Mouse (Mus musculus) c-Kit-positive CD71-positive TER-119-positive erythroid progenitor cells, embryonic 14.5 days (primary cell): Measurements from ENCODE around the gene Tm6sf2.
A peak's percentile ranks its signal among the peaks of the same experiment; 100 is the strongest.

Source experiments
- DNase-seq: peaks from one replicate; pipeline ENCODE4 v3.0.0-alpha.2; 2013; ENCODE audit warnings: low spot score

The Tm6sf2 gene

GRCm38 (mm10) chr8:70089296-70089960 lies 16.7 kb downstream of the Tm6sf2 start:
- DNase-seq: no peak

- no peak for DNase-seq
Observed at GRCm38 (mm10) chr8:70092786-70093185, 20.1 kb downstream of the Tm6sf2 start.

- DNase-seq: no peak
Observed at GRCm38 (mm10) chr8:70099276-70099675, 26.6 kb downstream of the Tm6sf2 start.

- DNase-seq: no peak
Observed at GRCm38 (mm10) chr8:70100241-70100640, 27.5 kb downstream of the Tm6sf2 start.

GRCm38 (mm10) chr8:70104506-70104905 lies 31.8 kb downstream of the Tm6sf2 start:
- DNase-seq: peak; percentile 15

- no peak for DNase-seq
Observed at GRCm38 (mm10) chr8:70104922-70105321, 32.2 kb downstream of the Tm6sf2 start.

GRCm38 (mm10) chr8:70110451-70110850 lies 37.7 kb downstream of the Tm6sf2 start:
- no peak for DNase-seq

GRCm38 (mm10) chr8:70111192-70111795 lies 38.6 kb downstream of the Tm6sf2 start:
- no peak for DNase-seq

GRCm38 (mm10) chr8:70112401-70113016 lies 39.8 kb downstream of the Tm6sf2 start:
- no peak for DNase-seq

- DNase-seq: no peak
Observed at GRCm38 (mm10) chr8:70114488-70114887, 41.8 kb downstream of the Tm6sf2 start.

GRCm38 (mm10) chr8:70114892-70115291 lies 42.2 kb downstream of the Tm6sf2 start:
- no peak for DNase-seq

GRCm38 (mm10) chr8:70117611-70118010 lies 44.9 kb downstream of the Tm6sf2 start:
- DNase-seq: peak; percentile 54

GRCm38 (mm10) chr8:70118726-70119700 lies 46.3 kb downstream of the Tm6sf2 start:
- DNase-seq: no peak

GRCm38 (mm10) chr8:70120667-70121066 lies 47.9 kb downstream of the Tm6sf2 start, which contains the start of gene Ncan:
Gene Ncan (minus strand): TSS chr8:70120873.
- DNase-seq: no peak

- DNase-seq: no peak
Observed at GRCm38 (mm10) chr8:70122863-70123262, 50.1 kb downstream of the Tm6sf2 start.

GRCm38 (mm10) chr8:70124992-70125391 lies 52.3 kb downstream of the Tm6sf2 start:
- no peak for DNase-seq

GRCm38 (mm10) chr8:70128435-70128834 lies 55.7 kb downstream of the Tm6sf2 start:
- no peak for DNase-seq

- no peak for DNase-seq
Observed at GRCm38 (mm10) chr8:70129309-70129952, 56.7 kb downstream of the Tm6sf2 start.
